Mouse (Mus musculus) lung, postnatal 14 days (tissue): ENCODE measurements around the gene Gm27021.

Source experiments
- DNase-seq: peaks from one replicate; pipeline ENCODE4 v3.0.0; 2021

The Gm27021 gene

DNA sequence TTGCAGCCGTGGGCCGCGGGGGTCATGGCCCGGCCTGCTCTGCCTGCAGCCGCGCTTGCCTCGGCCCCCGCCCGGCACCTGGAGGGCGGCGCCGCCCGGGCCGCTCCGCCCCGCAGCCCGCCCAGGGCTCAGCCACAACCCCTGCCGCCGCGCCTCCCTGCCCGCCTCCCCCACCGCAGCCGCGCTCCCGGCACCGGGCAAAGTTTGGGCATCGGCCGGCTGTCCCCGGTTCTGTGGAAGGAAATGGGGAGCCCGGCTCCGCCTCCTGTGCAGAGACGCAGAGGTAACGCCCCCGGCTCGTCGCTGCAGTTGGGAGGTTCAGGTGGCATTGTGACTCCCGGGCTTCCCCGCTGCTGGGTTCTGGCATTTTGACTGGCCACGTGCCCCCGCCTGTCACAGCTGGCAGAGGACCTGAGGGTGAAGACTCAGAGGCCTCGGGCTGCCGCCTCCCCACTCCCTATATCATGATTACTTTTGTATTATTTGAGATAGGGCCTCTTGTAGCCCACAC, 33.5 kb downstream of the Gm27021 start:
- DNase-seq, result peak; percentile 56

DNA sequence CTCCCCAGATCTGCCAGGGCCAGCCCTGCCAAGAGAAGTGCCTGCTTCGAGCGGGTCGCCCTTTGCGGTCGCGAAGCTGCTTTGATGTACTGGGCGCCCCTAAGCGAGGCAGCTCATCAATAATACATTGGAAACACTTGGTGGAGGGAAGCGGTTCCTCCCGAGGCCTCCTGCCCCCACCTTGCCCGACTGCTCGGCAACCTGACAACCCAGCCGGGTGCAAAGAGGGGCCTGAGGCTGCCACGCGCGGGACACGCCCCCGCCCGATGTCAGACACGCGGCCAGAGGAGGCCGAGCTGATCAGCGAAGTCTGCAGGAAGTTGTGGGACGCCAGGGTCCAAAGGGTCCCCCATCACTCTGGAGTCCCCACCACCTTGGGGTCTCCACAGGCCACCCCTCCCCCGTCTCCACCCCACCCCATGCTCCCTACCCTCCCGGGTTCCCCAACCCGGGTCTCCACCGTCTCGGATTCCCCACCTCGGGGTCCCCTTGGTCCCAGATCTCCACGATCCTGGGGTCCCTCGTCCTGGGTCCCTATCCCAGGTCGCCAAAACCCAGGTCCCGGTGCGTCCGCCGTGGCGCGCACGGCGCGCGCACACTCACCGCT, 34.1 kb downstream of the Gm27021 start:
- DNase-seq, result no peak

DNA sequence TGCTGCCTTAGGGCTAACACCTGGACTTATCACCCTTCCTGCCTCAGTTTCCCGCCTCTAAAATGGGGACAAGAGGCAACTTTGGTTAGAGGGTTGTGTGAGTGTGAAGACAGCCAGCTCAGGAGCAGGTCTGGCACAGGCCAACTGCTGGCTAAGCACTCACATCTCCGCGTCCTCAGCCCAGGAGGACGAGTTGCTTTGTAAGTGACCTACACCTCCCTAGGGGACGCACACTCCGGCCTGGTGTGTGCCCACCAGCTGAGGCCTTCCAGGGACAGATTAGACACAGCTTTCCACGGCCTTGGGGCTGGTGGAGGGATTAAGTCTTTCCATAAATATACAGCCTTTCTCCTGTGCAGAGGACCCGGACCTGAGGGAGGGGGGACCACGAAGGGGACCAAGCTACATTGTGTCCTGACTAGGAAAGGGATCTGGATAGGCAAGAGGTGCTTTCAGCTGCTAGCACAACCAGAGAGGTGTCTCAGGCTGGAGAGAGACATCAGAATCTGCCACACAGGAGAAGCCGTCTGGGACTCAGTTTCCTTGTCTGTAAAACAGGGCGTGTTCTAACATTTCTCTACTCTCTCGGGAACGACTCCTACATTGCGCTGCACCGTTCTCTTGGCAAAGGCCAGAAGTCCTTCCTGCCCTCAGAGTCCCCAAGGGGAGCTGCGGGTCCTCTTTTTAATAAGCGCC, 34.8 kb downstream of the Gm27021 start:
- no peak for DNase-seq

DNA sequence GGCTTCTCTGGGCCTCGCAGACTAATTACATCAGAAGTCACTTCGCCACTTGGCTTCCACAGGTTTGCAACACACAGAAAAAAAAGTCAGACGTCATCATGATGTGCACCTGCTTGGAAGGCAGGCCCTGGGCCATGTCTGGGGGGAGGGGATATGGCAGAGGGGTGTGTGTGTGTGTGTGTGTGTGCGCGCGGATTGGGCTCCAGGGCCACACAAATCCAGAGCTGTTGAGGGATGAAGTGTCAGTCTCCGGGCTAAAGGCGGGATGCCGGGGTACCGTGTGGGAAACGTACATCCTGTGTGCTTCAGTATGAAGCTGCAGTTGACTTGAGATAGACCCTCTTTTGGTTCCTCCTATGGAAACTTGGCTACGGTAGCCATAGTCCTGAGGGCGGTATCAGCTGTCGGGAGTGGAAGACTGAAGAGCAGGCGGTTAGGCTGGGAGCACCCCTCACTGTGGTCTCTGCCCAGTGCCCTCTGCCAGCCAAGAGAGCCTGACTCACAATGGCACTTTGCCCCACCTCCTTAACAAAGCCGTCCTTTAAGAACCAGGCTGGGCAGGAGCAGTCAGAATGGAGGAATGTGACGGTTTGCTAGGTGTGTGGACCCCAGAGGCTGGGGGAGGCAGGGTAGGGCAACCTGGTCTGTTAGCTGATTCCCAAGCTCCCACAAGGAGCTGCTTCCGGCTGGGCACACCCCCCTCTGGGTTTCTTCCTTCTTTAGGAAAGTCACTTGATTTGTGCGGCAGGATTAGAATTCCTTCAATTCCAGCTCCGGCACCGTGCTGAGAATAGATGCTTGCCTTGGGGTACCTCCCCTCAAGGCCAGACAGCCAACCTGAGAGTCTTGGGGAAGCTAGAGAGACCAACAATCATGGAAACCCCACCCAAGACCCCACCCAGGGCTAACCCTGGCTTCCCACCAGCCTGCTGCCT, 36.2 kb downstream of the Gm27021 start:
- no peak for DNase-seq

DNA sequence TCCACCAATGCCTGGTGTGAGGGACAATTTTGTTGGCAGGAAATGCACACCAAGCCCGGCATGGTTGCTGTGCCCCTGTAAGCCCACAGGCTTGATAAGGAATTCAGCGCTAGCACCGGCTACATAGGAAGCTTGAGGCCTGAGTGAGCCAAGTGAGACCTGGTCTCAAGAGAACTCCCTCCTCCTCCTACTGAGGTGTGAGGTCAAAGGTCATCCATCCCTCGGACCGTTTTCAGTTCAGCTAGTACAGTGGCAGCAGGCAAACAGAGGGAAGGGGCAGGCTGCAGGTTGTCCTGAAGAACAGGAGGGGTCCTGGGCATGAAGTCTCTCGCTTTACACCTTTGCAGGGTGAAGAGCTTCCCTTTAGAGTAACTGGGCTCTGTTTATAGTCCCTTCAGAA, 37.0 kb downstream of the Gm27021 start:
- DNase-seq, result no peak

DNA sequence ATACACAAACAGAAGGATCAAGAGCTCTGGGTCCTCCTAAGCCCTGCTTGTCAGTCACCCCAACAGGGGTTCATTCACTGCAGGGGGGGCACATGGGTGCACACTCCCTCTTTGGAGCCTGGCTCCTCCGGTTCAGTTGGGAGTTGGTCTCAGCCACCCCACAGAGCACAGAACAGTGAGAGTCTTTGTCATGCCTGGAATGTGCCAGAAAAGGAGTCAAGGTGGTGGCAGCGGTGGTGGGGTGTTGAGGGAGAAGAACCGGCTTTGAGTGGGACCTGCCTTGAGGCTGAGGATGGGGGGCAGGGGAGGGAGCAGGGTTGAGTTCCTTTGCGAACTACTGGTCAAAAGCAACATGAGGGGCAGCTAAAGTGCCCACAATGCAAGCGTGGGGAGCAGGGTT, 37.8 kb downstream of the Gm27021 start:
- DNase-seq, result no peak

DNA sequence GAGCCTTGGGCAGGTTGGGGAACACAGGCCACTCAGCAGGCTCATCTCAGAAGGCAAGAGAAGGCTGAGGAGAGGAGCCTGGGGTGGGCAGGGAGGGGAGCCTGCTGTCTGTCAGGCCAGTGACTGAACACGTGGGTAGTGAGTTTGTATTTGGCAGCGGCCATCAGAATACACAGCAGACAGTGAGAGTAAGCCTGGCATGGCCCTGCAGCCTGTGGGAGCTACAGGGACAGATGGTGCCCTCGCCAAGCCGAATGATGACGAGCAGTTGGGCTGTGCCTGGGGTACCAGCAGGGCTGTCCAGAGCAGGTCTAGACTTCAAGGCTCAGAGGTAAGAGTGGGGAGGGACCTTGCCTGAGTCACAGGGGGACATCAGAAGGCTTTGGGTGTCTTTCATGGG, 40.6 kb downstream of the Gm27021 start:
- DNase-seq, result no peak

DNA sequence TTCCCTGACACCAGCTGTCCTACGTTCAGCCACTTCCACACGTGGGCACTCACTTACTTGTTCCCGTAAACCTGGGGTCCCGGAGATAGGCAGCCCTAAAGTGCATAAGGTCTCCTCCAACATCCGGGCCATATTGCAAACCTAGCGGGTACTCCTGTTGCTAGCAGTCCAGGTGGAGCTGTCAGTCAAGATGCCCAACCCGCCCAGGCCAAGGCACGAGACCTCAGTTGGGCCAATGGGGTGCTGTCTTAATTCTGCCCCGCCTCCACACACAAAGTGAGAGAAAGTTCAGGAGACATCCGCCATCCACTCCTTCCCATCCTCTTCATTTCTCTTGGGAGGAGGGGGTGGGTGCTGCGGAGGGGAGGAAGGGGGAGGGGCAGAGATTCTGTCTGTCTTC, 41.4 kb downstream of the Gm27021 start:
- DNase-seq, result no peak

DNA sequence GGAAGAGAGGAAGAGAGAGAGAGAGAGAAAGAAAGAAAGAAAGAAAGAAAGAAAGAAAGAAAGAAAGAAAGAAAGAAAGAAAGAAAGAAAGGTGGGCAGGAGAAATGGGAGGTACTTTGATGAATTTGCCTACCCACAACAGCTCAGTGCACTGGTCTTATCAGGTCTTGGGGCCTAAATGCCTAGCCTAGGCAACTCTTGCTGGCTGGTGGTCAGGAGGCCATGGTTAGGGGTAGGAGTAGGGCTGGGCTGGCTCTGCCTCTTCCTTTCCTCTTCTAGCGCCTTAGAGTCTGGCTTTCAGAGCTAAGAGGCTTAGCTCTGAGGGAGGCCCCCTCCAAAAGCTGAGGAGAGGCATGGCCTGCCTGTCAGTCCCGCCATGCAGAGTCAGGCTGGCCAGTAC, 44.3 kb downstream of the Gm27021 start:
- DNase-seq, result no peak

DNA sequence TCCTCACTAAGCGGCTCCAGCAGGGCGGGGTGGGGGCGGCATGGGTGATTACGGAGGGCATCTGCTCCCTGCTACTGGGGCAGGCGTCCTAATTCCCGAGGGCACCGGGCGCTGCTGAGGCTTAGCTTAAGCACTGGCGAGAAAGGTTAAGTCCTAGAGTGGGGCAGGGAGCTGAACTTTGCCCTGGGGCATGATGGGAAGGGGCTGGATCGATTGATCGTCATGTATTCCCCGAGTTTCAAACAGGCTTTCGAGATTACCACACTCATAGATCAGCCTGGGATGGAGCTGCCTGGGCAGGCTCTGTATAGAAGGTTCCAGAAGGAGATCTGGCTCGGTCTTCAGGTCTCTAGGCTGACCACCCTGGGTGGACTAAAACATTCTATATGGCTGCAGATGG, 45.7 kb downstream of the Gm27021 start:
- DNase-seq, result no peak

DNA sequence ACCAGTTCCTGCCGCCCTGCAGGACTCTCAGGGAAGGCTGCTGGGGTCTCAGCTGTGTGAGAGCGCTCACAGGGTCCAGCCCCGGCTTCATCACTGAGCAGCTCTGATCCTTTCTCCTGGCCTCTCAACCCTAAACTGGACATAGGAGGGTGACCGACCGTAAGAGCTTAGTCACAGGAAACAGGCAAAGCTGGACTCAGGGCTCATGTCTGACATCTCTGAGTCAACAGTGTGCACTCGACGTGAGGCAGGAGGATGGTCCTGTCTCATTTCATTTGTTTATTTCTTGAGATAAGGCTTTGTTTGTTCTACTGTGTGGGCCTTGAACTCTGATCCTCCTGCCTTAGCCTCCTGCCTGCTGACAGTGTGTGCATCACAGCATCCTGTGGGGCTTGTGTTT, 47.4 kb downstream of the Gm27021 start:
- DNase-seq, result no peak

DNA sequence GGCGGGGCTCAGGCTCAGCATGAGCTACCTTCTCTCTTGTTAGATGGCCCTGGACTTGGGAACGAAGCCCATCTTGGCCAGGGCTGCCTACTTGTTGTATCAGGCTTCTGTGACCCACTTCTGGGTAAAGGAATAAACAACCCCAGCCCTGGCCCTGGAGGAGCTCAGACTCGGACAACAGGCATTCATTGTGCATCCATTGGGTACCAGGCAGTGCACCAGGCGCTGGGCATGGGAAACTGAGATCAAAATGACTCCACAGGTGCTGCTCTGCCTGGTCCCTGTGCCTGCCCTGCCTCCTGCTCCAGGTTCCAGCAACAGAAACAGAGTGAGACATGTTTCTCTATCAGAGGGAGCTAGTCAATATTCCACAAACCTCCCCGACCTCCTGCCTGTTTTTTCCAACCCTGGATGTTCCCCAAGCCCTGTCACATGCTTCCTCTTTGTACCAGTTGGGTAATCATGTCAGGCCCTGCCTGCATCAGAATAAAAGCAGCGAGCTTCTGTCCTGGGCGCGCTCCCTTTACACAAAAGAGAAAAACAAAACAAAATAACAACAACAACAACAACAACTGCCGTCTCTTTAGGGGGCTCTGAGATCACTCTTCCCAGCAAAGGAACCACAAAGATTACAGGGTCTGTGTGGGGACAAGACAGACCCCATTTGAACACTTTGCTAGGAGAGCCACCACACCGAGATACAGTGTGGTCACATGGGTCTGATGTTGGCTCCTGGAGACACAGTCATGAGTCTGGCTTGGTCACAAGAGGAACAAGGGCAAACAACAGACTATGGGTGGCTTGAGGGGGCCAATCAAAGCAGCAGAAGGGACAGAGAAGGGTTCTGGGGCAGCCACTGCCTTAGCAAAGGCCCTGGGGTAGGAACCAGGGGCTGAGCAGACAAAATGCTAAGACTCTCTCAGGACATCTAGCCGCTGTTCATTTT, 48.4 kb downstream of the Gm27021 start:
- peak; percentile 30 for DNase-seq

DNA sequence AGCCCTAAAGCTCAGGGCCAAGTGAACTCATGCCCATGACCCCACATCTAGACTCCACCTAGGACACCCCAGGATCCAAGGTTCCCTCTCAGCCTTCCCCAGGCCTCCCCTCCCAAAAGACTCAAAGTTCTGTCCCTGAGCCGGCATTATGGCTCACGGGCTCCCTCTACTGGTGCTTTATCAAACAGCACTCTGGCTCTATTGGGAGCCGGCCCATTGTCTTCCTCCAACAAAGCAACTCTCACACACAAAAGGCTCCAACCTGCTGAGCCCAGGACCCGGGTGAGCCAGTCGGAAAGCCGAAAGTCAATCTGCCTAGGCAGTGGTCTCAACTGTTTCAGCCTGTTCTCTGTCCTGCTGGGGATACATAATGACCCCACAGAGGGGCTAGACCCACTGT, 49.8 kb downstream of the Gm27021 start:
- DNase-seq, result peak; percentile 79

DNA sequence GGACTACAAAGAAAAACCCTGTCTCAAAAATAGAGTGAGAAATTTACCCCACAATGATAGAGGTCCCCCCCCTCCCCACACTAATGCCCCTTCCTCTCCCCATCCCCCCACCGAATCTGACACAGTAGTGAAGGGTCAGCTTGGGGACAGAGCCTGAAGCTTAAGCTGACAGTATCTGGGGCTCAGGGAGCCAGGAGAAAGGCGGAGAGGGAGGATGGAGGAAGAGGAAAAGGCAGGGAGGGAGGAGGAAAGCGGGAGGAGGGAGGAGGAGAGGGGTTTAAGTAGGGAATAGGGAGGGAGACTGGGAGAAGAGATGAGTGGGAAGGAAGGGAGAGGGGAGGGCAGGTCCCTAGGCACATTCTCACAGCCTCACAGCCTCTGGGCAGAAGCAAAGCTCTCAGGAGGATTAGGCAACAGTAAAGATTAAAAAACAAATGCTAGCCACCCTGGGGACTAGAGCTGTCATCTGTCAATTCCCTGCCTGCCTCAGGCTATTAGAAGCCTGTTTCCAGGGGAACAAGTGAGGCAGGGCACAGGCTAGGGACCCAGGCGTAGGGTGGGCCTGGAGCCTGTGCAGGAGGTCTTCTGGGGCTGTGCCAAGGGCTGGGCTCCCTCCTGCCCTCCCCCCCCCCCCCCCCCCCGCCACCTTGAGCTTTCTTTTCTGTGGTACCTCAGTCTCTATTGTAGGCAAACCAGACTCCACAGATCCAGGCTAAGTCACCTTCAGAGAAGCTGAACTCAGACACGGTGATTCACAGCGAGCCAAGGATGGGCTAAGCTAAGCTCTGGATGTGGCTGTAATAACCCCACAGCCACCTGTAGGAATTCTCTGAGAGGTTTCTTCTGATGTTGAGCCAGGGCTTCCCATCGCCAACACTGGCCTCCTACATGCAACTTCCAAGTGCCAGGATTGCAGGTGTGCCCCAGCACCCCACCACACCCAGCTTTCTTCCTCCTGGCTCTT, 50.9 kb downstream of the Gm27021 start:
- DNase-seq, result no peak

DNA sequence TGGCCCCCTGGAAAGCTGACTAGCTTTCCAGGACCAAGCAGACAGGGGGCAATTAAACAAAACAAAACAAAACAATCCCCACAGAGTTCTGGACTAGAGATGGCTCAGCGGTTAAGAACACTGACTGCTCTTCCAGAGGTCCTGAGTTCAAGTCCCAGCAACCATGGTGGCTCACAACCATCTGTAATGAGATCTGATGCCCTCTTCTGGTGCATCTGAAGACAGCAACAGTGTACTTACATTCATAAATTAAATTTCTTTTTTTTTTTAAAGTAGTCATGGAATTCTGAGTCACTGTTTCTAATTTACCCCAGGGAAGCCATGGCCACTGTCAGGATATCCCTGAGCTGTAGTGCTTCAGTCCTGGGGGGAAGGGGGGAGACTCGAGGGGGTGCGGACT, 53.4 kb downstream of the Gm27021 start:
- no peak for DNase-seq

DNA sequence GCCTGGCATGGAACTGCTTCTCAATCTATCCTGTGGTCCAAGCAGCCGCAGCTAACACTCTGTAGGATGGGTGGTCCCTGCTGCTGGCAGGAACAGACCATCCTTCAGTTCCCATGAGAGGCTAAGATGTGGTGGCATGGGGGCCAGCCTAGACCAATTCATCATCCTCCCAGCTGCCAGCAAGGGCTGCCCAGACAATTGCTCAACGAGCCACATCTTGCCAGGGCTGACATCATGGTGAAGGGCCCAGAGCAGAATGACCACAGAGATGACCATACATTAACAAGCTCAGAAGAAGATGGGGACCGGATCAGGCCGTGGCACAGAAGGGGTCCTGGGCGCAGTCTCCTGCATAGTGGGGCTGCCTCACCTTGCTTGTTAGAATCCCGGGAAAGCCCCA, 57.1 kb downstream of the Gm27021 start:
- DNase-seq, result no peak

DNA sequence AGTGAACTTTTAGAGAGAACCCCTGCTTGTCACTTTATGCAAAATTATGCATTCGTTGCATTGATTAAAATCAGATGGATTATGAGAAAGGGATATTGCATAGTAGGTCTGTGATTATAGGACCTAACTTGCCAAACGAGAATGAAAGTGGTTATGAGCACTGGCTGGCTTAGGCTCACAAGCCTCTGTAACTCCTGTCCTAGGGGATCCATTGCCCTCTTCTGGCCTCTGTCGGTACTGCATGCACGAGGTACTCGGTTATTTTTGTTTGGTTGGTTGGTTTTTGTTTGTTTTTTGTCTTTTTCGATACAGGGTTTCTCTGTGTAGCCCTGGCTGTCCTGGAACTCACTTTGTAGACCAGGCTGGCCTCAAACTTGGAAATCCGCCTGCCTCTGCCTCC, 60.0 kb downstream of the Gm27021 start:
- DNase-seq, result peak; percentile 88

DNA sequence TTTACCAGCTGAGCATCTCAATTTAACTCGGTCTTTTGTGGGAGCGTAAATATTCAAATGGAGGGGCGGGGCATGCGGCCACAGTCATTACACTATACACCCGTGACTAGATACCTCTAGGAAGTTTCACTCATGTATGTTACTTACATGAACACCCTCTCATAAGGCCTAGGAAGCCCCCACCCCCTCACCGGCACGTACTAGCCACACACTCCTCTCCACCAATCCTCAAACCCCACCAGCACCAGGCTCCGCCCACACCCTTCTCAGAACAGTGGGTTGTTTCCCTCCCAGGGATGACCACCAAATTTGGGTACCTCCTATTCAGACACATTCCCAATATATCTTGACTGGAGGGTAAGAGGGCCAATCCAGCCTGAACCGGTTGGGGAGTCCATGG, 60.4 kb downstream of the Gm27021 start:
- DNase-seq, result no peak

DNA sequence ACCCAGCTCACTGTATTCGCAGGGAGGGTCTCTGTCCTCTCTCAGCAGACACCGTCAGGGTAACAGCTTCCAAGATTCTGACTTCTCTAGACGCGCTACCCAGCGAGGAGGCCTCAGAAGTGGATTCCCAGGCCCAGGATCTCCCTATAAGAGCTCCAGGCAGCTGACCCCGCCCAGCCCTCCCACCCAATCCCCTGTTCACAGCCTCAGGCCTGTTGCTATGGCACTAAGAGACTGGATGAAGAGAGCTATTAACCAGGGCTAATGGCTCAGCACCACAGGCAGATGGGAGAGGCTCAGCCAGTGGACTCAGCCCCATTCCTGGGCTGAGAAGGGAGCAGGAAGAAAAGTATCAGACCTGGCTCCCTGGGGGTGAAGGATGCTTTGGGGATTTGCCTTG, 65.2 kb downstream of the Gm27021 start:
- no peak for DNase-seq

DNA sequence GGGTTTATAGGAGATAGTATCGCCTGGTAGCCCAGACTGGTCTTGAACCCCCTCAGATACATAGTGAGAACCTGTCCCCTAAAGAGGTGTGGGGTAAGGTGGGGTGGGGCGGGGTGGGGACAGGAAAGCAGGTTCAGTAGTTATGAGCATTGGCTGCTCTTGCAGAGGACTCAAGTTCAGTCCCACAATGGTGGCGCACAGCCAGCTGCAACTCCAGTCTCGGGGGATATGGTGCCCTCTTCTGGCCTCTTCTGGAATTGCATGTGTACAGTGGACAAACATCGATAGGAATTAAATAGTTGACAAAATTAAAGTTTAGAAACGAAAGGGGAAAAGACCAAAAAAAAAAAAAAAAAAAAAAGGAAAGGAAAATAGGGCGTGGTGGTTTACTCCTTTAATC, 68.4 kb downstream of the Gm27021 start:
- peak; percentile 91 for DNase-seq

DNA sequence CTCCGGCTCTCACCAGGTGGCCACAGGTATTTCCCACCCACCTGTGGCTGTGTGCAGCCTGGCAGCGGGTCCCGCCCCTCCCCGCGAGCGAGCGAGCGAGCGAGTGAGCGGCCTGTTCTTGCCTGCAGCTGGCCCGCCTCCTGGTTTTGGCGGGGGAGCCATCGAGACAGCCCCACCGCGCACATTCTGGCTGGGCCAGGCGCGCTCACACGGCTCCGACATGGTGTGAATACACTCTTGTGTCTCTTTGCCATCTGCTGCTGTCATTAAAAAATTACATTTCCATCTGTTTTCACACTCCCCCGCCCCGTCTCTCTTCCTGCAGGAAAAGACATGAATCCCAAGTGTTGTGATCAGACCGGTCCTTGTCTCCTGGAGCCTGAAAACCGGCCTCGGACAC, 69.3 kb downstream of the Gm27021 start:
- no peak for DNase-seq
